Mouse (Mus musculus): Measurements from ENCODE around the gene Celf5.

DNA sequence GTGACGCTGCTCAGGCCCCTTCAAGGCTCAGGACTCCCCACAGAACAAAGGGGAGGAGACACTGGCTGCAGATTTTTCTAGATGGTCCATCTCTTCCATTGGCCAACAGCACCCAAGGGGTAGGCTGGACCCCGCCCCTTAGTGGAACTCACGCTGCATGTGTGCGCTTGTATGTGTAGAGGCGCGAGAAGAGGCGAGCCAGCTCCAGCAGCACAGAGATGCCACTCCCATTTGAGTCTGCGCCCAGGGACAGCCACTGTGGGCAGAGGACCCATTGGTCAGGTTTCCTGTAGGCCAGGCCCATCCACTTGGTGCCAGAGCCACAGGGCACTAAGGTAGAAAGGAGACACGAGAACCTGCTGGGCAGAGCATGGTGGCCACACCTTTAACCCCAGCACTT is 8.5 kb upstream of the Celf5 start:
- TF ChIP-seq POLR2AphosphoS2 (IDR thresholded peaks at IDR 0.05; ENCODE audit: low read length) (no peak), GABPA (IDR thresholded peaks at IDR 0.05; ENCODE audit: low read depth, low read length) (no peak), E2F4 (IDR thresholded peaks at IDR 0.05; ENCODE audit: borderline replicate concordance, low read depth, low read length) (no peak)
